Mouse (Mus musculus) neural tube, embryonic 15.5 days (tissue): Measurements from ENCODE around the gene Lztr1. TPM values are rescaled to one million over a fixed set of nuclear protein-coding genes. Genes with fewer than 3 reads are reported as not detected.
A peak's percentile ranks its signal among the peaks of the same experiment; 100 is the strongest.

Experiments
- ATAC-seq: fragments of 200-750 bp; cut with Nextera tagmentation; 2 replicates; pipeline ENCODE4 v1.8.0; 2017; ENCODE audit warnings: mild to moderate bottlenecking, moderate TSS enrichment, moderate library complexity; ENCODE audit not compliant: low FRiP score
- H3K27ac ChIP-seq: fragments of 300-500 bp; sonication (generic); replicated peaks from 2 replicates; pipeline ENCODE4 v1.5.1; 2015; ENCODE audit warnings: mild to moderate bottlenecking, inconsistent platforms
- H3K27me3 ChIP-seq: fragments of 300-500 bp; sonication (generic); replicated peaks from 2 replicates; pipeline ENCODE4 v1.6.1; 2015; ENCODE audit warnings: inconsistent platforms
- H3K36me3 ChIP-seq: fragments of 300-500 bp; sonication (generic); 2 replicates; pipeline ENCODE4 v1.6.1; 2015; ENCODE audit warnings: inconsistent platforms
- H3K4me1 ChIP-seq: fragments of 300-500 bp; sonication (generic); 2 replicates; pipeline ENCODE4 v1.6.1; 2015; ENCODE audit warnings: inconsistent platforms
- H3K4me2 ChIP-seq: fragments of 300-500 bp; sonication (generic); 2 replicates; pipeline ENCODE4 v1.6.1; 2015; ENCODE audit warnings: inconsistent platforms, mild to moderate bottlenecking, moderate library complexity
- H3K4me3 ChIP-seq: fragments of 300-500 bp; sonication (generic); replicated peaks from 2 replicates; pipeline ENCODE4 v1.5.1; 2015; ENCODE audit warnings: mild to moderate bottlenecking, inconsistent platforms
- H3K9ac ChIP-seq: fragments of 300-500 bp; sonication (generic); replicated peaks from 2 replicates; pipeline ENCODE4 v1.6.1; 2015; ENCODE audit warnings: mild to moderate bottlenecking, inconsistent platforms
- H3K9me3 ChIP-seq: fragments of 300-500 bp; sonication (generic); replicated peaks from 2 replicates; pipeline ENCODE4 v1.6.1; 2016; ENCODE audit warnings: inconsistent platforms
- WGBS: fragments of 180-500 bp; shearing (Covaris S2); methylation state at CpG from one replicate; pipeline ENCODE4 v1.1.7; 2015; ENCODE audit warnings: mixed read lengths; 5-methylcytosine and 5-hydroxymethylcytosine counted together
- polyA plus RNA-seq: library from polyadenylated mRNA; unstranded; fragments of >200 nt; fragmentation: Nextera tagmentation; extraction: Ambion mirVana; gene quantifications from 2 replicates; pipeline ENCODE4 v1.2.1, GENCODE M21; 2015

Lztr1 gene
- polyA plus RNA-seq, 1 experiment from 2014 or later: 129 TPM

DNA sequence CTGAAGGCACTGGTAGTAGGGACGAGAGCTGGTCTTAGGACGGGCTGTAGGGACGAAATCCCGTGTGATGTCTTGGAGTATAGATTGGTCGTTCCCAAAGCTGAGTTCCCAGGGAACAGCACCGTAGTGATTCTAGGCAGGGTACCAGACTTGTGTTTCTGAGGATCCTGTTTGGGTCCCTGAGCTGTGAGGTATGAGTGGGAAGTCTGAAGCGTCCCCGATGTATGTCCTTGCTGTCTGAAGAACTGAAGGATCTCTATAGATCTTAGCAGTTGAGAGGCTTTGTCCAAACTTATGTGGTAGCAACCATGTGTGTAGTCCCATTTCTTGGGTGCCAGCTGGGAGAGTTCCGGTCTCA, 731 bp downstream of the Lztr1 start:
- peak; percentile 18 for ATAC-seq
- Histone ChIP-seq H3K27ac (peak overlapping the region; percentile 98), H3K9me3 (no peaks in the 10 kb centered on the region), H3K4me2 (peak overlapping the region; percentile 75), H3K27me3 (no peaks in the 10 kb centered on the region), H3K4me1 (peaks cover 18% of the 10 kb centered on the region), H3K4me3 (peak overlapping the region; percentile 74), H3K36me3 (peaks cover 31% of the 10 kb centered on the region), H3K9ac (peak overlapping the region; percentile 75)
- whole genome bisulfite sequencing: 12% methylated on average over 9 of the region's 9 CpGs

DNA sequence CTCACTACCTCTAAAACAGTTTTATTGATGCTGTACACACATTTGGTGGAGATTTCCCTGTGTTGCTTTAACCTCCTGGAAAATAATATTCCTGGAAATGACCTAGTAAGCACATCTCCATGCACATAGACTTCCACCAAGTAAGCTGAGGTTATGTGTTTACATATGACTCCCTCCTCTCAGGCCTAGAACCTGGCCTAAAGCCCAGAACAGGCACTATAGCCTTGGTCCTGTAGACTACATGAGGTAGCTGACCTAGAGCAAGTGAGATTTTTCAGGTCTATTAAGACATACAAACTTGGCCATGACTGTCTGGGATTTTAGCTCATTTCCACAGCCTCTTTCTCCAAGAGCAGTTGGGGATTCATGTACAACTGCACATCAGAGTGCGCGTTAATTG, 1.7 kb downstream of the Lztr1 start:
- Histone ChIP-seq H3K4me3 (no peak overlapping the region), H3K9ac (0 out of 2 replicates have a peak overlapping the region, but pooled peaks have one; percentile 75)
- WGBS: 100% methylated on average over 2 of the region's 2 CpGs

GRCm38 (mm10) chr16:17510686-17511085, 2.2 kb downstream of the Lztr1 start:
- H3K27me3 ChIP-seq: no peaks in the 10 kb centered on the region
- no peak overlapping the region for H3K4me2 ChIP-seq
- no peaks in the 10 kb centered on the region for H3K9me3 ChIP-seq
- 91% methylated on average over 2 of the region's 2 CpGs for WGBS
- no peak overlapping the region for H3K4me3 ChIP-seq
- 0 out of 2 replicates have a peak overlapping the region, but pooled peaks have one; percentile 75 for H3K9ac ChIP-seq
- ATAC-seq: no peak
- peaks cover 44% of the 10 kb centered on the region for H3K36me3 ChIP-seq
- H3K4me1 ChIP-seq: peaks cover 18% of the 10 kb centered on the region
- no peak overlapping the region for H3K27ac ChIP-seq

More for the DNA sequence above, 1.7 kb downstream of the Lztr1 start:
- peaks cover 18% of the 10 kb centered on the region for H3K4me1 ChIP-seq
- peaks cover 39% of the 10 kb centered on the region for H3K36me3 ChIP-seq
- no peaks in the 10 kb centered on the region for H3K9me3 ChIP-seq
- no peak for ATAC-seq
- no peaks in the 10 kb centered on the region for H3K27me3 ChIP-seq
- peak overlapping the region; percentile 75 for H3K4me2 ChIP-seq
- H3K27ac ChIP-seq: no peak overlapping the region

DNA sequence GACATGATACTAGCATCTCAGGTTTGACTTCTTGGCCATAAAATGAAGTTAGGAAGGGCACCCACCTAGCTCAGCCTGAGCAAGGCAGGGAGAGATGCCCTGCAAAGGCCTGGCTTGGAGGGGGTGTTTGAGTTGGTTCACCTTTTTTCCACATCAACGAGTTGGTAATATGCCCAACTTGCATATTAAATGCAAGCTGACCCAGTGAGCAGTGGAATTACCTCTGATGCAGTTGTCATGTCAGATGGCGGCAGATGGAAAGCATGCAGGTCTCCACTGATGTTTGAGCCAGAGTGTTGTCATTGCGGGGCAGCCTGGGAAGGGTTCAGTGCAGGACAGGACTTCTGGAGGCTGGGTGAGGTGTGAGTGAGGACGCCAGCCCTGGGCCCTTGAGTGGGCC, 2.9 kb downstream of the Lztr1 start:
- Histone ChIP-seq H3K9me3 (no peaks in the 10 kb centered on the region), H3K4me1 (peaks cover 18% of the 10 kb centered on the region), H3K36me3 (peaks cover 52% of the 10 kb centered on the region), H3K4me3 (no peak overlapping the region), H3K9ac (no peak overlapping the region), H3K27ac (no peak overlapping the region), H3K4me2 (no peak overlapping the region), H3K27me3 (no peaks in the 10 kb centered on the region)
- no peak for ATAC-seq
- WGBS: 94% methylated on average over 4 of the region's 4 CpGs

DNA sequence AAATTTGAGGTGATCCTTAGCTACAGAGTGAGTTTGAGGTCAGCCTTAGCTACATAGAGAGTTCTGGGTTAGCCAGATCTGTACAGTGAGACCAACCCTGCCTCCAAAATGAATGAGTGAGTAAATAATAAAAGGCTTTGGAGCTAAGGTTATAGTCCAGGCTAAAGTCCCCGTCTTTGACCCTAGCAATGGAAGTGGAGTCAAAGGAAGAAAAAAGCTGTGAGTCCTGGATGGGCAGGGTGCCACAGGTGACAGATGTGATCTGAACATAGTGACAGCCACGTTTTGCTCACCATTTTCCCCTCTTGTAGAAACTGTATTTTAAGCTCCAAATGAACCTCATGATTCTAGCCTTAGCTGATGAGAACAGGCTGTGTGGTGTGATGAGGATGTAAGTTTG, 10.4 kb downstream of the Lztr1 start:
- H3K4me1 ChIP-seq: no peaks in the 10 kb centered on the region
- no peak overlapping the region for H3K9ac ChIP-seq
- H3K4me2 ChIP-seq: no peak overlapping the region
- H3K9me3 ChIP-seq: no peaks in the 10 kb centered on the region
- H3K27me3 ChIP-seq: no peaks in the 10 kb centered on the region
- no peak for ATAC-seq
- H3K4me3 ChIP-seq: no peak overlapping the region
- 90% methylated on average over 2 of the region's 2 CpGs for WGBS
- no peak overlapping the region for H3K27ac ChIP-seq
- H3K36me3 ChIP-seq: peaks cover 95% of the 10 kb centered on the region

DNA sequence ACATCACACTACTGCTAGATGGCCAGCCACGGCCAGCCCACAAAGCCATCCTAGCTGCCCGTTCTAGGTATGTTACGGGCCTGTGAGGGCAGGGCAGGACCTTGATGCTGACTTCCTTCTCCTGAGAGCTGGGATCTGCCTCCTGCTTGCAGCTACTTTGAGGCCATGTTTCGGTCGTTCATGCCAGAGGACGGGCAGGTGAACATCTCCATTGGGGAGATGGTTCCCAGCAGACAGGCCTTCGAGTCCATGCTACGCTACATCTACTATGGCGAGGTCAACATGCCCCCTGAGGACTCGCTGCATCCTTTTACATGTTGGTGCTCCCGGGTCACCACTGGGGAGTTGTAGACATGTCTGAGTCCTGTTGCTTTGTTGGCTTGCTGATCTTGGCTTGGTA, 15.7 kb downstream of the Lztr1 start:
- no peak overlapping the region for H3K4me2 ChIP-seq
- H3K4me3 ChIP-seq: no peak overlapping the region
- no peak overlapping the region for H3K27ac ChIP-seq
- peaks cover 6% of the 10 kb centered on the region for H3K4me1 ChIP-seq
- H3K9me3 ChIP-seq: no peaks in the 10 kb centered on the region
- no peak overlapping the region for H3K9ac ChIP-seq
- WGBS: 95% methylated on average over 11 of the region's 11 CpGs
- ATAC-seq: no peak
- H3K27me3 ChIP-seq: no peaks in the 10 kb centered on the region
- peaks cover 97% of the 10 kb centered on the region for H3K36me3 ChIP-seq

GRCm38 (mm10) chr16:17525524-17525923, 17.0 kb downstream of the Lztr1 start:
- WGBS: 83% methylated on average over 3 of the region's 3 CpGs
- Histone ChIP-seq H3K4me2 (no peak overlapping the region), H3K27me3 (no peaks in the 10 kb centered on the region), H3K36me3 (peaks cover 84% of the 10 kb centered on the region), H3K9me3 (no peaks in the 10 kb centered on the region), H3K9ac (no peak overlapping the region), H3K4me3 (no peak overlapping the region), H3K4me1 (peaks cover 16% of the 10 kb centered on the region), H3K27ac (no peak overlapping the region)
- ATAC-seq: no peak

DNA sequence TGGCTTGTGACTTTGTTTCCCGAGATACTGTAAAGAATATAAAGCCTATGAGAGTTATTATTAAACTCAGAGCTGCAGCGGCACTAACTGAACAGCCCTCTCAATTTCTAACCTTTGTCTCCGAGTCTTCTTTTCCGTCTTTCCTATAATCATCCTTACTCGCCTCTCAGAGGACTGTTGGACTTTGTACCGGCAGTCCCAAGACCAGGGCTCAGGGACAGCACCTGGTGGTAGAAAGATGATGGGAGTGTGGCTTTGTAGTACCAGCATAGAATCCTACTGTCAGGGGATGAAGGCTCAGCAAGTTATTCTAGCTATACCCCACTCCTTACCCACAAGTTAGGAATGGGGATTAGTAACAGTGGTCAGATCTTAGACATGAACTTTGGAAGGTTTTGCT, 17.7 kb downstream of the Lztr1 start:
- WGBS: 90% methylated on average over 6 of the region's 6 CpGs
- no peak overlapping the region for H3K4me2 ChIP-seq
- no peak overlapping the region for H3K4me3 ChIP-seq
- no peaks in the 10 kb centered on the region for H3K9me3 ChIP-seq
- no peaks in the 10 kb centered on the region for H3K27me3 ChIP-seq
- no peak overlapping the region for H3K27ac ChIP-seq
- no peak overlapping the region for H3K9ac ChIP-seq
- peaks cover 16% of the 10 kb centered on the region for H3K4me1 ChIP-seq
- ATAC-seq: no peak
- H3K36me3 ChIP-seq: peaks cover 77% of the 10 kb centered on the region

- H3K36me3 ChIP-seq: peaks cover 63% of the 10 kb centered on the region
- H3K27ac ChIP-seq: no peak overlapping the region
Observed at GRCm38 (mm10) chr16:17527606-17528005, 19.1 kb downstream of the Lztr1 start.

GRCm38 (mm10) chr16:17528276-17528675, 19.8 kb downstream of the Lztr1 start:
- ATAC-seq: no peak
- Histone ChIP-seq H3K4me1 (peaks cover 29% of the 10 kb centered on the region), H3K9me3 (no peaks in the 10 kb centered on the region), H3K4me2 (no peak overlapping the region), H3K27ac (no peak overlapping the region), H3K9ac (no peak overlapping the region), H3K4me3 (no peak overlapping the region), H3K36me3 (peaks cover 56% of the 10 kb centered on the region), H3K27me3 (no peaks in the 10 kb centered on the region)
- WGBS: 84% methylated on average over 13 of the region's 13 CpGs

More at GRCm38 (mm10) chr16:17527606-17528005, 19.1 kb downstream of the Lztr1 start:
- no peaks in the 10 kb centered on the region for H3K9me3 ChIP-seq
- H3K27me3 ChIP-seq: no peaks in the 10 kb centered on the region
- ATAC-seq: no peak
- no peak overlapping the region for H3K4me3 ChIP-seq
- no peak overlapping the region for H3K9ac ChIP-seq
- H3K4me1 ChIP-seq: peaks cover 29% of the 10 kb centered on the region
- no peak overlapping the region for H3K4me2 ChIP-seq

DNA sequence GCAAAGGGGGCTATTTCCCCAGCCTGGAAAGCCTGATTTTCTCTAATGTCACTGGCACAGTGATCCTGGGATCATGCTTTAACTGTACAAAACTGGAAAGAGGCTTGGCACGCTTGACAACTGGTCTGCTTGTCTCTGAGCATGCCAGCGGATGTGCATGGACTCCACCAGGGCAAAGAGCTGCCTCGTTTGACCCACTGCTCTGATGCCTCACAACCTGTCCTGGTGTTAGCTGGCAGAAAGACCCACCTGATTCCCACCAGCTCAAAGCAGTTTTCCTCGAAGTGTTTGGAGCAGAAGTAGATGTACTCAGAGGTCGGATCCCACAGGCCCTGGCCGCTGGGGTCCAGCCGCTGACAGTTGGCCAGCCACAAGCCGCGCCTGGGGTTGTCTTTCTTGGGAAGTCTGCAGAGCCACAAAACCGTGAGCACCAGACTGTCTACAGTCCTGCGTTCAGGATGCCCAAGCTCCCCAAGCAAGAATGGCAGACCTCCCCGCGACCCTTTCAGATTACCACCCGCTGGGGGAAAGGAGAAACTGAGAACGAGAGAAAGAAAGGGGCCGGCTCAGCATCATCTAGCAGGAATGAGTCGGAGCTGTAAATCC, 21.6 kb downstream of the Lztr1 start:
- H3K9me3 ChIP-seq: no peaks in the 10 kb centered on the region
- H3K27me3 ChIP-seq: no peaks in the 10 kb centered on the region
- H3K27ac ChIP-seq: peak overlapping the region; percentile 99
- peak overlapping the region; percentile 65 for H3K4me3 ChIP-seq
- H3K4me1 ChIP-seq: peaks cover 29% of the 10 kb centered on the region
- peak; percentile 8; the same call in 1 of the 2 replicates for ATAC-seq
- H3K4me2 ChIP-seq: peak overlapping the region; percentile 95
- peaks cover 41% of the 10 kb centered on the region for H3K36me3 ChIP-seq
- WGBS: 20% methylated on average over 17 of the region's 17 CpGs
- peak overlapping the region; percentile 73 for H3K9ac ChIP-seq

DNA sequence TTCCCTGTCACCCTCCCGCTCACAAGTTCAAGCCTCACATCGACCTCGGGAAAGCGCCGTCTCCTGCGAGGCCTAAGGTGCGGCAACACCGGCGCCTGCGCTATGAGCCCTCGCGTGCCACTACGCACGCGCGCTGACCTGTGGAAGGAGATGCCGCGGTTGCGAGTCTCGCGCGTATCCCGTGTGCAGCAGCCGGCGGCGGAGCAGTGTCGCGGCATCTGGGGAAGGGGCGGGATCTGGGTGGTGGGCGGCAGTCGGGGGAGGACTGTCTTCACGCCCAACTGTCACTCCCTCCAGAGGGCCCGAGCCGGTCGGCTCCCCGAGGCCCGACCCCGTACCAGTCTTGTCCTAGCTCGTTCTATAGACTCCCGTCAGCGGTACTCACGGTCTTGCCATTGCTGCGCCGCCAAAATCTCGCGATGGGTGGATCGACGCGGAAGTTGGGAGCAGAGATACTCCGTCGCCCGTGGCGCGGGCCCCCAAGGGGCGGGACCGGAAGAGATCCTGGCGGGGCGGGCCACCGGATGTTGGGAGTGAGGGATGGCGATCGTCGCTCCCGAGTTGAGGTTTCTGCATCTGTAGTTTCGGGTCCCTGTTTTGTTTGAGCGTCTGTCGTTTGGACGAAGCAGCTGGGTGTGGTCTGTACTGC, 22.3 kb downstream of the Lztr1 start, which contains the start of gene Thap7:
TSS of gene Thap7 (minus strand) at position 497 of the 649 bp plus-strand sequence.
- under 1% methylated on average over 67 of the region's 67 CpGs for WGBS

More for the DNA sequence above, 22.3 kb downstream of the Lztr1 start, which contains the start of gene Thap7:
- peak within 1 kb of the TSS; percentile 65 for H3K4me3 ChIP-seq
- peak within 1 kb of the TSS; percentile 73 for H3K9ac ChIP-seq
- H3K27ac ChIP-seq: peak within 1 kb of the TSS; percentile 99
- no peaks in the 10 kb centered on the region for H3K9me3 ChIP-seq
- ATAC-seq: peak; percentile 97
- no peaks in the 10 kb centered on the region for H3K27me3 ChIP-seq
- H3K4me1 ChIP-seq: peaks cover 29% of the 10 kb centered on the region
- peak within 1 kb of the TSS; percentile 95 for H3K4me2 ChIP-seq
- H3K36me3 ChIP-seq: peaks cover 34% of the 10 kb centered on the region
